Mouse (Mus musculus): ENCODE measurements around the gene Dclre1b. TPM values are rescaled to one million over a fixed set of nuclear protein-coding genes. Genes with fewer than 3 reads are reported as not detected.
A peak's percentile ranks its signal among the peaks of the same experiment; 100 is the strongest.

The Dclre1b gene
- polyA plus RNA-seq, 1 experiment = not detected

- TF ChIP-seq CTCF (IDR thresholded peaks at IDR 0.05; ENCODE audit: insufficient read depth, low read depth, low read length) (no peak), POLR2A (IDR thresholded peaks at IDR 0.05; ENCODE audit: insufficient read depth, low read depth, low read length) (no peak)
- Histone ChIP-seq H3K4me1 (ENCODE audit: control insufficient read depth, insufficient read depth, low read length) (no peaks in the 10 kb centered on the region), H3K4me3 (ENCODE audit: insufficient read depth, low read depth, low read length) (no peak overlapping the region), H3K27ac (ENCODE audit: insufficient read depth, low read depth, low read length) (no peak overlapping the region)
- WGBS = 89% methylated on average over 3 of the region's 3 CpGs
Observed at GRCm38 (mm10) chr3:103829036-103829435, 19.8 kb upstream of the Dclre1b start.

- Histone ChIP-seq H3K27ac (ENCODE audit: insufficient read depth, low read depth, low read length) (no peak overlapping the region), H3K4me1 (ENCODE audit: control insufficient read depth, insufficient read depth, low read length) (no peaks in the 10 kb centered on the region), H3K4me3 (ENCODE audit: insufficient read depth, low read depth, low read length) (no peak overlapping the region)
- TF ChIP-seq POLR2A (IDR thresholded peaks at IDR 0.05; ENCODE audit: insufficient read depth, low read depth, low read length) (no peak), CTCF (IDR thresholded peaks at IDR 0.05; ENCODE audit: insufficient read depth, low read depth, low read length) (no peak)
Observed at GRCm38 (mm10) chr3:103827548-103827947, 18.3 kb upstream of the Dclre1b start.

- TF ChIP-seq POLR2A (IDR thresholded peaks at IDR 0.05; ENCODE audit: insufficient read depth, low read depth, low read length) (no peak), CTCF (IDR thresholded peaks at IDR 0.05; ENCODE audit: insufficient read depth, low read depth, low read length) (no peak)
- Histone ChIP-seq H3K27ac (ENCODE audit: insufficient read depth, low read depth, low read length) (no peak overlapping the region), H3K4me3 (ENCODE audit: insufficient read depth, low read depth, low read length) (no peak overlapping the region), H3K4me1 (ENCODE audit: control insufficient read depth, insufficient read depth, low read length) (no peaks in the 10 kb centered on the region; the same call in 1 of the 2 replicates)
- WGBS = 88% methylated on average over 6 of the region's 6 CpGs
Observed at GRCm38 (mm10) chr3:103810967-103811366, 1.7 kb upstream of the Dclre1b start.

- WGBS = 2% methylated on average over 14 of the region's 14 CpGs
- Histone ChIP-seq H3K4me1 (ENCODE audit: control insufficient read depth, insufficient read depth, low read length) (no peaks in the 10 kb centered on the region; the same call in 1 of the 2 replicates), H3K4me3 (ENCODE audit: insufficient read depth, low read depth, low read length) (peak overlapping the region; percentile 85), H3K27ac (ENCODE audit: insufficient read depth, low read depth, low read length) (peak overlapping the region; percentile 57)
- no peak for TF ChIP-seq CTCF (IDR thresholded peaks at IDR 0.05; ENCODE audit: insufficient read depth, low read depth, low read length)
- TF ChIP-seq POLR2A (IDR thresholded peaks at IDR 0.05; ENCODE audit: insufficient read depth, low read depth, low read length) = no peak
Observed at GRCm38 (mm10) chr3:103809799-103810150, 531 bp upstream of the Dclre1b start.

- Histone ChIP-seq H3K27ac (ENCODE audit: insufficient read depth, low read depth, low read length) (no peak overlapping the region), H3K4me3 (ENCODE audit: insufficient read depth, low read depth, low read length) (no peak overlapping the region), H3K4me1 (ENCODE audit: control insufficient read depth, insufficient read depth, low read length) (no peaks in the 10 kb centered on the region; the same call in 1 of the 2 replicates)
- 57% methylated on average over 1 of the region's 1 CpGs for WGBS
- TF ChIP-seq CTCF (IDR thresholded peaks at IDR 0.05; ENCODE audit: insufficient read depth, low read depth, low read length) (no peak), POLR2A (IDR thresholded peaks at IDR 0.05; ENCODE audit: insufficient read depth, low read depth, low read length) (no peak)
Observed at GRCm38 (mm10) chr3:103805671-103806070, 3.6 kb downstream of the Dclre1b start.

GRCm38 (mm10) chr3:103802861-103803260, 6.4 kb downstream of the Dclre1b start:
- Histone ChIP-seq H3K27ac (ENCODE audit: insufficient read depth, low read depth, low read length) (no peak overlapping the region; the same call in 1 of the 2 replicates), H3K4me1 (ENCODE audit: control insufficient read depth, insufficient read depth, low read length) (no peaks in the 10 kb centered on the region; the same call in 1 of the 2 replicates), H3K4me3 (ENCODE audit: insufficient read depth, low read depth, low read length) (no peak overlapping the region)
- no peak for TF ChIP-seq CTCF (IDR thresholded peaks at IDR 0.05; ENCODE audit: insufficient read depth, low read depth, low read length)
- TF ChIP-seq POLR2A (IDR thresholded peaks at IDR 0.05; ENCODE audit: insufficient read depth, low read depth, low read length) = no peak
- WGBS = 80% methylated on average over 8 of the region's 8 CpGs

- no peaks in the 10 kb centered on the region for H3K4me1 ChIP-seq (ENCODE audit: control insufficient read depth, insufficient read depth, low read length)
- WGBS = 58% methylated on average over 10 of the region's 10 CpGs
- H3K4me3 ChIP-seq (ENCODE audit: insufficient read depth, low read depth, low read length) = no peak overlapping the region
- TF ChIP-seq POLR2A (IDR thresholded peaks at IDR 0.05; ENCODE audit: insufficient read depth, low read depth, low read length) = no peak
- TF ChIP-seq CTCF (IDR thresholded peaks at IDR 0.05; ENCODE audit: insufficient read depth, low read depth, low read length) = no peak
- peak overlapping the region; percentile 93 for H3K27ac ChIP-seq (ENCODE audit: insufficient read depth, low read depth, low read length)
Observed at GRCm38 (mm10) chr3:103801631-103802531, 7.4 kb downstream of the Dclre1b start.

- H3K4me3 ChIP-seq (ENCODE audit: insufficient read depth, low read depth, low read length) = no peak overlapping the region
- no peaks in the 10 kb centered on the region for H3K4me1 ChIP-seq (ENCODE audit: control insufficient read depth, insufficient read depth, low read length)
- H3K27ac ChIP-seq (ENCODE audit: insufficient read depth, low read depth, low read length) = no peak overlapping the region
- TF ChIP-seq CTCF (IDR thresholded peaks at IDR 0.05; ENCODE audit: insufficient read depth, low read depth, low read length) (no peak), POLR2A (IDR thresholded peaks at IDR 0.05; ENCODE audit: insufficient read depth, low read depth, low read length) (no peak)
- 89% methylated on average over 2 of the region's 2 CpGs for WGBS
Observed at GRCm38 (mm10) chr3:103799507-103799906, 9.7 kb downstream of the Dclre1b start.

GRCm38 (mm10) chr3:103796389-103796788, 12.9 kb downstream of the Dclre1b start:
- Histone ChIP-seq H3K4me3 (ENCODE audit: insufficient read depth, low read depth, low read length) (no peak overlapping the region), H3K4me1 (ENCODE audit: control insufficient read depth, insufficient read depth, low read length) (no peaks in the 10 kb centered on the region), H3K27ac (ENCODE audit: insufficient read depth, low read depth, low read length) (no peak overlapping the region)
- 64% methylated on average over 2 of the region's 2 CpGs for WGBS
- TF ChIP-seq POLR2A (IDR thresholded peaks at IDR 0.05; ENCODE audit: insufficient read depth, low read depth, low read length) (no peak), CTCF (IDR thresholded peaks at IDR 0.05; ENCODE audit: insufficient read depth, low read depth, low read length) (no peak)

All from olfactory bulb, adult 2 months (tissue).